Mouse (Mus musculus) lung, postnatal 25 days (tissue): ENCODE data around the gene Gm28635.

ENCODE experiments used
- DNase-seq: peaks from one replicate; pipeline ENCODE4 v3.0.0; 2022; ENCODE audit warnings: low spot score

The Gm28635 gene

GRCm38 (mm10) chr2:84585700-84586099 is 92.1 kb downstream of the Gm28635 start:
- no peak for DNase-seq

- no peak for DNase-seq
Measured at GRCm38 (mm10) chr2:84582286-84582685, 95.6 kb downstream of the Gm28635 start.

GRCm38 (mm10) chr2:84581208-84581607 is 96.6 kb downstream of the Gm28635 start:
- DNase-seq: no peak

GRCm38 (mm10) chr2:84579311-84579710 is 98.5 kb downstream of the Gm28635 start:
- DNase-seq: no peak

GRCm38 (mm10) chr2:84574130-84574529 is 103.7 kb downstream of the Gm28635 start:
- no peak for DNase-seq

GRCm38 (mm10) chr2:84556888-84557514 is 120.8 kb downstream of the Gm28635 start:
- peak; percentile 22 for DNase-seq
